Mouse (Mus musculus) thymus, postnatal 10 days (tissue): ENCODE results near the gene Nedd9.

Experiments used
- DNase-seq, 2 experiments: peaks; one replicate each; pipeline ENCODE4 v3.0.0; 2021; ENCODE audit warnings: low spot score in 2 of 2

Nedd9 gene

GRCm38 (mm10) chr13:41343887-41344266, 143.3 kb downstream of the Nedd9 start:
- DNase-seq = no peak

GRCm38 (mm10) chr13:41343163-41343886, 143.8 kb downstream of the Nedd9 start:
- DNase-seq = no peak

DNA sequence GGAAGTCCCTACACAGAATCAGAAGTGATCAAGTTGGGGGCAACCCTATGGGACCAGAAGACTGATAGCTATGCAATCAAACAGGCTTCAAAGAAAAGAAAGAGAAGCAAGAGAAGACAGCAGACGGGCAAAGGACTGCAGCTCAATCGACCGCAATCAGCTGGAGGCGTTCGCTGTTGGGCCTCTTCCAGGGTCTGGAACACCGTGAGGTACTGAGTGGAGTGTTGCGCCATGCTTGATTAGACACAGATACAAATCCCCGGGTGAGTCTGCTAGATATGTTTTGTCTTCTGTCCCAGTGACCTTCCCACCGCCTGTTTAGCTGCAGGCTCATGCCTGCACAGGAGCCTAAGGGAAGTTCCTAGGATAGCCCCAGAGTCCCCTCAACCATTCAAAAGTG, 145.7 kb downstream of the Nedd9 start:
- no peak for DNase-seq

DNA sequence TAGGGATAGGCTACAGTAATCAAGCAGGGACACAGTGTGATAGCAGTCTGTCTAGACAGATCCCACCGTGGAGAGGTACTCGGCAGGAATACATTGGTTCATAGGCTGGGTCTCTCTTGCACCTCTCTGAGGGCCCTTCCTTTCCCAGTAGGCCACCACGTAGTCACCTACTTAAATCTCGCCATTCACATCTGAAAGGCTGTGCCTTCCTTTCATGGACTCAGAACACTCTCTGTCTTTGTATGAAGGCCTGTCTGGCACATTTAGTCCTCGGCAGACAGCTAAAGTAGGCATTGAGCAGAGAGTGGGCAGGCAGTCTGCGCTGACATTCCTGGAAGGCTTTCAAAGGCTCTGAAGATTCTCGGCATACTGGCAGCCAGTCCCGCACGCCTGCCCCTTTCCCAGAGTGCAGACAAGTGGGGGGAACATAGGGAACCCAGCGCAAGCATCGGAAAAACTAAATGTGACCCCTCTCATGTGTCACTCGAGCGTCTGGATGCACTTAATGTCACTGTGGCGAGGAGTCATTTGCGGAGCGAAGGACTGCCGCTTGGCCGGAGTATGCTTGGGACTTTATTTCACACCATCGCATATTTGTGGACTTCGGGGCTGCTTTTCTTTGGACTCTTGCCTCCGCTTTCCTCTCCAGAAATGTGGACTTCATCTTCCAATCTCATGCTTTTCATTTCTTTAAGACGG, 147.4 kb downstream of the Nedd9 start:
- no peak for DNase-seq

- no peak for DNase-seq
These were observed 148.0 kb downstream of the Nedd9 start for GRCm38 (mm10) chr13:41339195-41339594.

GRCm38 (mm10) chr13:41337407-41337806, 149.8 kb downstream of the Nedd9 start:
- DNase-seq = no peak

DNA sequence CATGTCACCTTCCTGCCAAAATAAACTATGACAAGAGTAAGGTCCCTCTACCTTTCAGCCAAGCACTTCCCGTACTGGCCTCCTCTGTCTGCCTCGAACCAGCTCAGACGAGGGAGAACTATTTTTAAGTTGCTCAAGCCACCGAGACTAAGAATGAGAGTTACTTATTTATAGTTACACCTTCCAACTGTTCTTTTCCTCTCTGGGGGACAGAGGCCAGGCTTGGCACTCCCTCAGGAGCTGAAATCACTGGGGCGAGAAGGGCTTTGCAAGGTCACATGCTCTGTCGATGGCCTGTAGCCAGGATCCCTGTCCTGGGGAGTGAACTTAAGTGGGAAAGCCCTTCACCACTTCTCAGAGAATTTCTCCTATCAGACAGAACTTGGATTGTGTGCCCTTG, 150.9 kb downstream of the Nedd9 start:
- no peak for DNase-seq

DNA sequence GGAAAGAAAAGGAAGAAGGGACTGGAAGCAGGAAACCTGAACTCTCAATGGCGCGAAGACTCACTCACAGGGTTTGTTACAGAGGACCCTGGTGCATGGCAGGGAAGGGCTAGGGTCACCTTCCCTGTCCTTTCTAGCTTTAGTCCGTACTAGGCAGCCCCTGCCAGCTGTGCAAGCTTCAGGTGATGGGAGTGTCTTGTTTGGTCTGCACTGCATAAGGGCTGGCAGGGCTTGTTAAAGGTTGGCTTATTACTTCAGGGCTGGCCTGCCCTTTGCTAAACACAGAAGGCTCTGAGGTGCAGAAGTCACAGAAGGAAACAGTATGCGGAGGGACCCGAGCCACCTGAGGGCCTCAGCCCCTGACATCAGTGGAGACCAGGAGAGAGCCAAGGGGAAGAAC, 151.4 kb downstream of the Nedd9 start:
- no peak for DNase-seq

DNA sequence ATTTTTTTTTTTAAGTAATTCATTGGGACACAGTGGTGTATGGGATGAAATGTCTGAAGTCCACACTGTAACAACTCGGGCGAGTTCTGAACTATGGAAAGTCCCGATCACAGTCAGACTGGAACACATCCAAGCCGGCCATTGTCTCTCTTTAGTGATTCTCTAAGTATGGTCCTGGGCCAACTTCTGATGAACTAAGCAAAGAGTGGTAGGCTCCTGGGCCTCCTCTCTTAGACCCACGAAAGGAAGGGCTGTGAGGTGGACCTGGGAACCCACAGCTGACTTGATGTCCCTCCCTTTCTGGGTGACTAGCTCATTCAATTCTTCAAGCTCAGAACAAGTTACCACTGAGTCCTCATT, 152.5 kb downstream of the Nedd9 start:
- DNase-seq = no peak

GRCm38 (mm10) chr13:41333889-41334640, 153.1 kb downstream of the Nedd9 start:
- no peak for DNase-seq

GRCm38 (mm10) chr13:41331671-41332340, 155.4 kb downstream of the Nedd9 start:
- DNase-seq = no peak

- DNase-seq = no peak
These were observed 156.4 kb downstream of the Nedd9 start for GRCm38 (mm10) chr13:41330589-41331345.

- DNase-seq = no peak
These were observed 157.1 kb downstream of the Nedd9 start for GRCm38 (mm10) chr13:41330051-41330450.

GRCm38 (mm10) chr13:41328481-41328880, 158.7 kb downstream of the Nedd9 start:
- no peak for DNase-seq

GRCm38 (mm10) chr13:41327546-41327945, 159.6 kb downstream of the Nedd9 start:
- DNase-seq = no peak

DNA sequence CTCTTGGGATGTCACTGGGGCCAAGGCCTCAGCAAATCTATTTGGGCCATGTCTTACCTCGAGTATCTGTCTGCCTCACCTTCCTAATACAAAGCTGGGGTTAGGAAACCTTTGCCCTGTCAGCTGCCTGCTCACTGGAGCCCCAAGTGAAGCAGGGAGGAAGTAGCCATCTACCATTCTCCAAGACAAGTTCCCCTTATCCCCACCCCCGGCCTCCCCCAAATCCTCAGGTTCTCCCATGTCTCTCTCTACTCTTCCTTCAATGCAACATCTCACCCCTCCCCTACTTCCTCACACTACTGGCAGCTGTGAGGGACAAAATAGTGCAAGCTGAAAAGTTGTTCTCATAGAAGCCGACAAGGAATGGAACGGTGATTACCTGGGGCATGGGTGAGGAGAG, 161.0 kb downstream of the Nedd9 start:
- DNase-seq = no peak

DNA sequence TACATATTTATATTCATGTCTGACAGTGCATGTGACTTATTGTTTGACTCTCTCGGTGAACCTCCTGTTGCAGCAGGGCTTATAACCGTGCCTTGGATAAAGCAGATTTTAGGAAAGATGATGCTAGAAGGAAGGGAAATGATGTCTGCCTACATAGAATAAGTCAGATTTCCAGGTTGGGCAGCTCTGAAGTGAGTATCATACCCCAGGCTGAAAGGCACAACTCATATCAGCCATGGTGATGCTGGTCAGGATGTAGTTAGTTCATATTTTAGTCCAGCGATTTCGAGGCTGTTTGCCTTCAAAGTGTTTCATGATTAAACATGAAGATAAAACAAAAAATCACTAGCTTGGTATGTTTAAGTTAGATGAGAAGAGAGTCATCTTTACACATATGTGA, 161.8 kb downstream of the Nedd9 start:
- no peak for DNase-seq

DNA sequence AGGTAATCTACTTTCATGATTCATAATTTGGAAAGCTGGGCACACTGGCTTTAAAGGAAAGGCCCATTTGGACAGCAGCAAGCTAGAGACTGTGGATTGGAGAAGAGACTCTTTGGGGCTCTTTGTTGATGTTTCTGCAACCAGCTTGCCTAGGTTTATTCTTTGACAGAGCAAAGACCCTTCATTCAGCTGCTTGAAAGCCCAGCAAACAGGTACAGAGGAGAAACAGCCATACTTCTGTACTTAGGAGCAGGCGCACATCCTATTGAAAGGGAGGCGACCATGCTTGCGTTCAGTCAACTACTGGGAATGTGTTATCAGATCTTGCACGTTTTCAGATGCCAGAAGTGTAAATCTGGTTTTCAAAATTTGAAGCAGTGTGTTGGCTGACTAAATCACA, 162.5 kb downstream of the Nedd9 start:
- DNase-seq = no peak

GRCm38 (mm10) chr13:41321433-41321832, 165.7 kb downstream of the Nedd9 start:
- no peak for DNase-seq

DNA sequence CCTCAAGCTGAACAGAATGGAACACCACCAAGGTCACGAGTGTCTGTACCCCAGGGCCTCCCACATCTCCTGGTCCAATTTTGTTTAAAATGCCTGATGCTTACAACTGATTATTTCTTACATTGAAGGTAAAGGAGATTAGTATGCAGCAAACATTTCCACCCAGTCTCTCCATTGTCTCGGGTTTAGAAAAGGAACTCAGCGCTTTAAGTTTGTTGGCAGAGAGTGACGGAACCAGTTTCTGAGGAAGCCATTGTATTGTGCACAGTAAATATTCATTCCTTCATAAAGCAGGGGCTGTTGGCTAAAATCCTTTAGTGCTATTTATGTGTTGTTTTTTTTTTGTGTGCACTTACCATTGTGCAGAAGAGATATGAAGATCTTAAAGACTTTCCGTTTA, 166.4 kb downstream of the Nedd9 start:
- DNase-seq = no peak

GRCm38 (mm10) chr13:41302716-41303115, 184.4 kb downstream of the Nedd9 start:
- peak; percentile 68 to 92 for DNase-seq

GRCm38 (mm10) chr13:41300037-41300436, 187.1 kb downstream of the Nedd9 start:
- no peak for DNase-seq
